Comparison of ENCODE assay signal across 12 mouse cellular contexts in genomic region chr7:126351419-126351951, GRCm38 (mm10). TPM values are rescaled to one million over a fixed set of nuclear protein-coding genes. Genes with fewer than 3 reads are reported as not detected.
DNase-seq lines count a peak whose midpoint lies in the region; ATAC-seq and TF ChIP-seq lines count a peak whose summit lies in the region.
"Had no signal": no experiment of that assay in that cellular context is flagged by ENCODE, and none has a peak within 500 bp of the region (broad histone marks: within the 10 kb centered on the region; RNA-seq: fewer than 3 reads in every experiment).

No protein-coding gene starts in this region.

- no peak for TF ChIP-seq CTCF in hindbrain, postnatal 0 days (IDR thresholded peaks at IDR 0.05; ENCODE audit: low read depth)

- H3K9me3 ChIP-seq in hindbrain, embryonic 13.5 days: no peaks in the 10 kb centered on the region
- H3K9me3 ChIP-seq in hindbrain, embryonic 10.5 days: no peaks in the 10 kb centered on the region
- no peaks in the 10 kb centered on the region for H3K9me3 ChIP-seq in hindbrain, postnatal 0 days (ENCODE audit: low read length)
- H3K9me3 ChIP-seq: embryonic facial prominence, embryonic 13.5 days had no signal

- no peak overlapping the region for H3K27ac ChIP-seq in hindbrain, embryonic 13.5 days
- no peak overlapping the region for H3K27ac ChIP-seq in hindbrain, embryonic 10.5 days
- peak overlapping the region; percentile 3; the same call in 1 of the 2 replicates for H3K27ac ChIP-seq in hindbrain, postnatal 0 days
- H3K27ac ChIP-seq: embryonic facial prominence, embryonic 13.5 days; liver, embryonic 14.5 days had no signal

- H3K27me3 ChIP-seq in hindbrain, embryonic 13.5 days: no peaks in the 10 kb centered on the region
- no peaks in the 10 kb centered on the region for H3K27me3 ChIP-seq in hindbrain, embryonic 10.5 days (ENCODE audit: insufficient read depth, poor library complexity, severe bottlenecking)
- H3K27me3 ChIP-seq in hindbrain, postnatal 0 days (ENCODE audit: insufficient read depth, low read length): no peaks in the 10 kb centered on the region

- no peaks in the 10 kb centered on the region for H3K36me3 ChIP-seq in hindbrain, embryonic 13.5 days
- H3K36me3 ChIP-seq in hindbrain, embryonic 10.5 days: no peaks in the 10 kb centered on the region
- H3K36me3 ChIP-seq in hindbrain, postnatal 0 days (ENCODE audit: insufficient read depth, low read length): no peaks in the 10 kb centered on the region
- H3K36me3 ChIP-seq: embryonic facial prominence, embryonic 13.5 days had no signal

- H3K4me1 ChIP-seq in hindbrain, embryonic 13.5 days (replicated peaks): peaks cover 6% of the 10 kb centered on the region; the same call in 1 of the 2 replicates
- peaks cover 30% of the 10 kb centered on the region for H3K4me1 ChIP-seq in hindbrain, embryonic 10.5 days (replicated peaks)
- no peaks in the 10 kb centered on the region for H3K4me1 ChIP-seq in hindbrain, postnatal 0 days (ENCODE audit: insufficient read depth, low read length)
- H3K4me1 ChIP-seq: embryonic facial prominence, embryonic 13.5 days had no signal

- H3K4me2 ChIP-seq in hindbrain, embryonic 13.5 days: peak overlapping the region; percentile 36; the same call in 1 of the 2 replicates
- peak overlapping the region; percentile 45; the same call in 1 of the 2 replicates for H3K4me2 ChIP-seq in hindbrain, postnatal 0 days (ENCODE audit: low read depth, low read length)
- H3K4me2 ChIP-seq: embryonic facial prominence, embryonic 13.5 days had no signal

- WGBS in hindbrain, embryonic 13.5 days: 53% methylated on average over 10 of the region's 10 CpGs
- 60% methylated on average over 10 of the region's 10 CpGs for WGBS in hindbrain, embryonic 10.5 days
- WGBS in hindbrain, postnatal 0 days: 32% methylated on average over 10 of the region's 10 CpGs

- ATAC-seq in hindbrain, embryonic 13.5 days (ENCODE audit: low FRiP score): no peak
- no peak for ATAC-seq in hindbrain, postnatal 0 days
- ATAC-seq: inflammation-experienced regulatory T-cells, adult 6 months had no signal

- H3K4me3 ChIP-seq in hindbrain, embryonic 13.5 days: peak overlapping the region; percentile 10; the same call in 1 of the 2 replicates
- no peak overlapping the region for H3K4me3 ChIP-seq in hindbrain, embryonic 10.5 days
- peak overlapping the region; percentile 20; the same call in 1 of the 2 replicates for H3K4me3 ChIP-seq in hindbrain, postnatal 0 days (ENCODE audit: low read length)
- H3K4me3 ChIP-seq: embryonic facial prominence, embryonic 13.5 days had no signal

- DNase-seq in hindbrain, embryonic 10.5 days (ENCODE audit: low spot score): no peak
- peak; percentile 35 for DNase-seq in Muller cell, postnatal 12 days (ENCODE audit: inconsistent ontology term)
- DNase-seq in hindbrain, postnatal 0 days (ENCODE audit: low spot score): peak; percentile 29
- DNase-seq in lung, postnatal 4 days: peak; percentile 38 to 49
- DNase-seq in adipocyte (ENCODE audit: low spot score): no peak
- no peak for DNase-seq in kidney, adult 18-20 months
- DNase-seq: cerebellum, adult 9-11 months; kidney, postnatal 25 days had no signal

- H3K9ac ChIP-seq in hindbrain, embryonic 13.5 days: 0 out of 2 replicates have a peak overlapping the region, but pooled peaks have one; percentile 0
- 0 out of 2 replicates have a peak overlapping the region, but pooled peaks have one; percentile 13 for H3K9ac ChIP-seq in hindbrain, postnatal 0 days (replicated peaks; ENCODE audit: low read length)
- H3K9ac ChIP-seq: embryonic facial prominence, embryonic 13.5 days; liver, embryonic 14.5 days had no signal

RNA-seq across cellular contexts. Expression of gene Lat, which starts 17.9 kb away (rescaled TPM):
- 1.3 and 1.9 TPM in 2 replicates for polyA plus RNA-seq in hindbrain, embryonic 13.5 days (2015; fragmentation: Nextera tagmentation; extraction: Ambion mirVana)
- polyA plus RNA-seq in hindbrain, embryonic 10.5 days (2016; fragmentation: Nextera tagmentation; extraction: Ambion mirVana): 3.5 and 3.9 TPM in 2 replicates
- total RNA-seq in hindbrain, postnatal 0 days (2014; rRNA removed): 0.37 TPM in 1 of 2 replicates, not detected in the other
- polyA plus RNA-seq in hindbrain, postnatal 0 days (2015; fragmentation: Nextera tagmentation; extraction: Ambion mirVana): 0.96 and 1.1 TPM in 2 replicates

RNA-seq across cellular contexts. Expression of gene Spns1, which starts 25.8 kb away (rescaled TPM):
- 77.5 and 79.9 TPM in 2 replicates for polyA plus RNA-seq in hindbrain, embryonic 13.5 days (2015; fragmentation: Nextera tagmentation; extraction: Ambion mirVana)
- polyA plus RNA-seq in hindbrain, embryonic 10.5 days (2016; fragmentation: Nextera tagmentation; extraction: Ambion mirVana): 66.8 and 68.6 TPM in 2 replicates
- 102 and 125 TPM in 2 replicates for total RNA-seq in hindbrain, postnatal 0 days (2014; rRNA removed)
- 80.9 and 83.7 TPM in 2 replicates for polyA plus RNA-seq in hindbrain, postnatal 0 days (2015; fragmentation: Nextera tagmentation; extraction: Ambion mirVana)

RNA-seq across cellular contexts. Expression of gene Nfatc2ip, which starts 45.1 kb away (rescaled TPM):
- 3.1 and 3.2 TPM in 2 replicates for polyA plus RNA-seq in hindbrain, embryonic 13.5 days (2015; fragmentation: Nextera tagmentation; extraction: Ambion mirVana)
- 3.1 and 3.7 TPM in 2 replicates for polyA plus RNA-seq in hindbrain, embryonic 10.5 days (2016; fragmentation: Nextera tagmentation; extraction: Ambion mirVana)
- total RNA-seq in hindbrain, postnatal 0 days (2014; rRNA removed): 6.1 and 6.4 TPM in 2 replicates
- 2.9 and 3.0 TPM in 2 replicates for polyA plus RNA-seq in hindbrain, postnatal 0 days (2015; fragmentation: Nextera tagmentation; extraction: Ambion mirVana)

Comparison
In these comparisons a context has a peak if more than half of its experiments do, and no peak if none do; other contexts are left out.
1. DNase-seq: peak in Muller cell, postnatal 12 days (single experiment), hindbrain, postnatal 0 days (single experiment) and lung, postnatal 4 days (2 of 2); none in hindbrain, embryonic 10.5 days (single experiment), adipocyte (single experiment) and kidney, adult 18-20 months (single experiment).